Mouse (Mus musculus): ENCODE data around the gene 1700009N14Rik. TPM values are rescaled to one million over a fixed set of nuclear protein-coding genes. Genes with fewer than 3 reads are reported as not detected.

1700009N14Rik gene
- polyA plus RNA-seq (2014; fragmentation: Nextera tagmentation; extraction: Ambion mirVana) = not detected in 2 replicates

- Histone ChIP-seq H3K27ac (replicated peaks; ENCODE audit: low read depth, low read length) (no peak within 1 kb of the TSS), H3K4me3 (ENCODE audit: low read depth, low read length) (no peak within 1 kb of the TSS), H3K9me3 (replicated peaks; ENCODE audit: control insufficient read depth, low read length) (no peaks in the 10 kb centered on the region), H3K4me2 (ENCODE audit: low read depth, low read length) (no peak within 1 kb of the TSS), H3K27me3 (ENCODE audit: control insufficient read depth, insufficient read depth, low read length) (no peaks in the 10 kb centered on the region), H3K9ac (replicated peaks; ENCODE audit: low read length) (no peak within 1 kb of the TSS), H3K36me3 (replicated peaks; ENCODE audit: control insufficient read depth, insufficient read depth, low read depth, low read length) (no peaks in the 10 kb centered on the region), H3K4me1 (ENCODE audit: control insufficient read depth, insufficient read depth, low read length) (no peaks in the 10 kb centered on the region)
- ATAC-seq (replicated peaks; ENCODE audit: insufficient number of reproducible peaks, low FRiP score, low TSS enrichment, low read depth) (no peak), DNase-seq (ENCODE audit: low spot score) (no peak)
- 63% methylated on average over 3 of the region's 3 CpGs for WGBS
These were observed at the start of gene 1700009N14Rik for GRCm38 (mm10) chr4:39450069-39450468. Gene 1700009N14Rik (plus strand): TSS chr4:39450295.

GRCm38 (mm10) chr4:39437870-39438367, 12.2 kb upstream of the 1700009N14Rik start:
- ATAC-seq (replicated peaks; ENCODE audit: insufficient number of reproducible peaks, low FRiP score, low TSS enrichment, low read depth) = no peak
- H3K4me2 ChIP-seq (ENCODE audit: low read depth, low read length) = no peak overlapping the region

GRCm38 (mm10) chr4:39474291-39474690, 24.2 kb downstream of the 1700009N14Rik start:
- Histone ChIP-seq H3K27me3 (ENCODE audit: control insufficient read depth, insufficient read depth, low read length) (no peaks in the 10 kb centered on the region), H3K36me3 (replicated peaks; ENCODE audit: control insufficient read depth, insufficient read depth, low read depth, low read length) (no peaks in the 10 kb centered on the region), H3K27ac (replicated peaks; ENCODE audit: low read depth, low read length) (no peak overlapping the region), H3K4me1 (ENCODE audit: control insufficient read depth, insufficient read depth, low read length) (no peaks in the 10 kb centered on the region), H3K4me3 (ENCODE audit: low read depth, low read length) (no peak overlapping the region), H3K9ac (replicated peaks; ENCODE audit: low read length) (no peak overlapping the region), H3K4me2 (ENCODE audit: low read depth, low read length) (no peak overlapping the region), H3K9me3 (replicated peaks; ENCODE audit: control insufficient read depth, low read length) (no peaks in the 10 kb centered on the region)
- DNase-seq (ENCODE audit: low spot score) = no peak
- WGBS = 94% methylated on average over 2 of the region's 2 CpGs
- no peak for ATAC-seq (replicated peaks; ENCODE audit: insufficient number of reproducible peaks, low FRiP score, low TSS enrichment, low read depth)

More at GRCm38 (mm10) chr4:39437870-39438367, 12.2 kb upstream of the 1700009N14Rik start:
- no peaks in the 10 kb centered on the region for H3K9me3 ChIP-seq (replicated peaks; ENCODE audit: control insufficient read depth, low read length)
- no peaks in the 10 kb centered on the region for H3K36me3 ChIP-seq (replicated peaks; ENCODE audit: control insufficient read depth, insufficient read depth, low read depth, low read length)
- no peak overlapping the region for H3K4me3 ChIP-seq (ENCODE audit: low read depth, low read length)
- H3K27ac ChIP-seq (replicated peaks; ENCODE audit: low read depth, low read length) = no peak overlapping the region
- WGBS = 88% methylated on average over 2 of the region's 2 CpGs
- H3K4me1 ChIP-seq (ENCODE audit: control insufficient read depth, insufficient read depth, low read length) = no peaks in the 10 kb centered on the region
- no peak overlapping the region for H3K9ac ChIP-seq (replicated peaks; ENCODE audit: low read length)
- H3K27me3 ChIP-seq (ENCODE audit: control insufficient read depth, insufficient read depth, low read length) = no peaks in the 10 kb centered on the region
- DNase-seq (ENCODE audit: low spot score) = no peak

GRCm38 (mm10) chr4:39486393-39486792, 36.3 kb downstream of the 1700009N14Rik start:
- Histone ChIP-seq H3K9ac (replicated peaks; ENCODE audit: low read length) (no peak overlapping the region), H3K36me3 (replicated peaks; ENCODE audit: control insufficient read depth, insufficient read depth, low read depth, low read length) (no peaks in the 10 kb centered on the region), H3K4me1 (ENCODE audit: control insufficient read depth, insufficient read depth, low read length) (no peaks in the 10 kb centered on the region), H3K27me3 (ENCODE audit: control insufficient read depth, insufficient read depth, low read length) (no peaks in the 10 kb centered on the region), H3K4me2 (ENCODE audit: low read depth, low read length) (no peak overlapping the region), H3K4me3 (ENCODE audit: low read depth, low read length) (no peak overlapping the region), H3K9me3 (replicated peaks; ENCODE audit: control insufficient read depth, low read length) (no peaks in the 10 kb centered on the region), H3K27ac (replicated peaks; ENCODE audit: low read depth, low read length) (no peak overlapping the region)
- no peak for ATAC-seq (replicated peaks; ENCODE audit: insufficient number of reproducible peaks, low FRiP score, low TSS enrichment, low read depth)
- WGBS = 89% methylated on average over 8 of the region's 8 CpGs
- no peak for DNase-seq (ENCODE audit: low spot score)

GRCm38 (mm10) chr4:39493596-39493995, 43.5 kb downstream of the 1700009N14Rik start:
- H3K9ac ChIP-seq (replicated peaks; ENCODE audit: low read length) = no peak overlapping the region
- 75% methylated on average over 1 of the region's 1 CpGs for WGBS
- H3K36me3 ChIP-seq (replicated peaks; ENCODE audit: control insufficient read depth, insufficient read depth, low read depth, low read length) = no peaks in the 10 kb centered on the region
- no peak for ATAC-seq (replicated peaks; ENCODE audit: insufficient number of reproducible peaks, low FRiP score, low TSS enrichment, low read depth)
- no peak overlapping the region for H3K4me2 ChIP-seq (ENCODE audit: low read depth, low read length)
- H3K4me1 ChIP-seq (ENCODE audit: control insufficient read depth, insufficient read depth, low read length) = no peaks in the 10 kb centered on the region
- H3K27ac ChIP-seq (replicated peaks; ENCODE audit: low read depth, low read length) = no peak overlapping the region
- no peak overlapping the region for H3K4me3 ChIP-seq (ENCODE audit: low read depth, low read length)
- no peaks in the 10 kb centered on the region for H3K27me3 ChIP-seq (ENCODE audit: control insufficient read depth, insufficient read depth, low read length)
- no peaks in the 10 kb centered on the region for H3K9me3 ChIP-seq (replicated peaks; ENCODE audit: control insufficient read depth, low read length)
- no peak for DNase-seq (ENCODE audit: low spot score)

- no peak for DNase-seq (ENCODE audit: low spot score)
- Histone ChIP-seq H3K4me1 (ENCODE audit: control insufficient read depth, insufficient read depth, low read length) (no peaks in the 10 kb centered on the region), H3K27me3 (ENCODE audit: control insufficient read depth, insufficient read depth, low read length) (no peaks in the 10 kb centered on the region), H3K4me3 (ENCODE audit: low read depth, low read length) (no peak overlapping the region), H3K36me3 (replicated peaks; ENCODE audit: control insufficient read depth, insufficient read depth, low read depth, low read length) (no peaks in the 10 kb centered on the region), H3K9me3 (replicated peaks; ENCODE audit: control insufficient read depth, low read length) (no peaks in the 10 kb centered on the region), H3K9ac (replicated peaks; ENCODE audit: low read length) (no peak overlapping the region), H3K4me2 (ENCODE audit: low read depth, low read length) (no peak overlapping the region), H3K27ac (replicated peaks; ENCODE audit: low read depth, low read length) (no peak overlapping the region)
- 67% methylated on average over 1 of the region's 1 CpGs for WGBS
- ATAC-seq (replicated peaks; ENCODE audit: insufficient number of reproducible peaks, low FRiP score, low TSS enrichment, low read depth) = no peak
These were observed 45.8 kb downstream of the 1700009N14Rik start for GRCm38 (mm10) chr4:39495875-39496274.

All from embryonic facial prominence, embryonic 11.5 days (tissue).